Mouse (Mus musculus) small intestine, adult 10 weeks (tissue): ENCODE data around the gene Fgd4. TPM values are rescaled to one million over a fixed set of nuclear protein-coding genes. Genes with fewer than 3 reads are reported as not detected.

Experiments
- polyA plus RNA-seq: library from polyadenylated mRNA; stranded (reverse); fragments of 350-450 nt; fragmentation: Illumina TruSeq; extraction: RNeasy Lipid Tissue Mini Kit (QIAGEN cat#74804); gene quantifications from one replicate; pipeline ENCODE4 v1.2.3, GENCODE M21; 2014; ENCODE audit warnings: low replicate concordance

The Fgd4 gene
- polyA plus RNA-seq, result 61.0 TPM

DNA sequence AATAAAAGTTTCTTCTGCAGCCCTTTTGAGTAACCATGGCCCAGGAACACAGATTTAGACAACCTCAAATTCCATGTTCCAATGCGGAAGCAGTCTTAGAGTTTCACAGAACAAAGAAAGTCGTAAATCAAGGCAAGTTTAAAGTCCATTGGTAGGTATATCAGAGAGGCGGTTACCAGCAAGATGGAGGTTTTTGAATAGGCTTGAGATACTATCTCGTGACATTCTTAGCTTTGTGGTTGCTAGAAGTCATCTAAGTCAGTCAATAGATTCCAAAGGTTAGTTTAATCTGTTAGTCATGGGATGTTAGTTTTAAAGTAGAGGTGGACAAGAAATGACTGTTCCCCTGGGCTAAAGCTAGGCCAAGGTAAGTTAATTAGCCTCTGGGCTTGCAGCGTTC, at the start of gene Fgd4:
Gene Fgd4, minus strand, starts transcription at position 89 of the 400 bp plus-strand sequence.

Other genes with a start within 250 kb of the Fgd4 start
- 274 TPM for gene Dnm1l, start 241.6 kb downstream of the Fgd4 start, polyA plus RNA-seq
- gene Olfr19, start 75.9 kb upstream of the Fgd4 start, polyA plus RNA-seq, result not detected
- 0.15 TPM for gene Spag6l, start 228.9 kb upstream of the Fgd4 start, polyA plus RNA-seq